Mouse (Mus musculus): ENCODE measurements around the gene Ticam1. TPM values are rescaled to one million over a fixed set of nuclear protein-coding genes. Genes with fewer than 3 reads are reported as not detected.
"Not testable (repeated sequence)": the region's sequence is repeated elsewhere in the genome, so short reads cannot be mapped to it uniquely, and the experiment has no call there.

Gene Ticam1
- polyA plus RNA-seq, 1 experiment from 2014 or later = 8.1 TPM

GRCm38 (mm10) chr17:56262645-56263094 is 13.9 kb downstream of the Ticam1 start:
- Histone ChIP-seq H3K9me3 (ENCODE audit: control insufficient read depth, low read length) (no peaks in the 10 kb centered on the region), H3K27me3 (replicated peaks; ENCODE audit: control insufficient read depth, insufficient read depth, low read length) (no peaks in the 10 kb centered on the region), H3K36me3 (ENCODE audit: control insufficient read depth, insufficient read depth, low read length) (peaks cover 49% of the 10 kb centered on the region), H3K4me2 (ENCODE audit: low read depth, low read length) (no peak overlapping the region), H3K27ac (replicated peaks; ENCODE audit: low read depth, low read length) (no peak overlapping the region), H3K9ac (ENCODE audit: low read depth, low read length) (no peak overlapping the region), H3K4me1 (ENCODE audit: control insufficient read depth, insufficient read depth, low read length) (peaks cover 4% of the 10 kb centered on the region; the same call in 1 of the 2 replicates), H3K4me3 (ENCODE audit: low read depth, low read length) (no peak overlapping the region)
- no peak for DNase-seq (ENCODE audit: low spot score)
- WGBS = 89% methylated on average over 3 of the region's 3 CpGs
- ATAC-seq (ENCODE audit: low read depth) = no peak

- Histone ChIP-seq H3K4me1 (ENCODE audit: control insufficient read depth, insufficient read depth, low read length) (peaks cover 4% of the 10 kb centered on the region; the same call in 1 of the 2 replicates), H3K9ac (ENCODE audit: low read depth, low read length) (no peak overlapping the region; the same call in 1 of the 2 replicates)
- 66% methylated on average over 3 of the region's 3 CpGs for WGBS
Observed at GRCm38 (mm10) chr17:56261166-56261565, 15.4 kb downstream of the Ticam1 start.

DNA sequence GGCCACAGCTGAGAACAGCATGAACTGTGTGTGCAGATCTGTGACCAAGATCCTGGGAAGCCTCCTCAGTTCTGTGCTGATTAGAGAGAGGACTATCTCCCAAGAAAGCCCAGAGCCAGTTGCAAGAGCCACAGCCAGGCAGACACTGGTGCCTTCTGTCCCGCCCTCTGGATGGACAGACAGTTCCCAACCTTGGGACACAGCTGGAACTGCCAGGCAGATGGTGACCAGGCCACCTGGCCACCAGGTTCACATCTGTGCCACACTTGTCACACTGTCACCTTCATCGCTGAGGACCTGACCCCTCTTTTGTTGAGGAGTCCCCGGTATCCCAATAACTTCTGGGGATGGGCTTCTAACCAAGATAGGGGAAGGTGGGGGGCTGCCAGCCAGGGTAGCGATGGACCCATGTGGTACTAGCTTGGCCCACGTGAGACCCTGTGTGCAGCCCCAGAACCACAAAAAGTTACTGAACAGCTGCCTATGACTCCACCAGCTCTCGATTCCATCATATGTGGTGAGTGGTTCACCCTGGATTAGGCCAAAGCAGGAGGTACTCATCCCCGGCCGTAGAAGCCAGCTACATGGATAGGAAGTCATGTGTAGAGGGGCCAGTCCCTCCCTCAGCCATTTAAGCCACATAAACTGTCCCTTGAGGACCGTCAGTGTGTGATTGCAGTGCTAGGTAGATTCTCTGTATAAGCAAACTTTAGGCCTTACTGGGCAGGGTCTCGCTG is 17.1 kb downstream of the Ticam1 start:
- Histone ChIP-seq H3K9me3 (ENCODE audit: control insufficient read depth, low read length) (no peaks in the 10 kb centered on the region), H3K4me1 (ENCODE audit: control insufficient read depth, insufficient read depth, low read length) (peaks cover 4% of the 10 kb centered on the region; the same call in 1 of the 2 replicates), H3K4me2 (ENCODE audit: low read depth, low read length) (peak overlapping the region; percentile 18; the same call in 1 of the 2 replicates), H3K36me3 (ENCODE audit: control insufficient read depth, insufficient read depth, low read length) (peaks cover 49% of the 10 kb centered on the region), H3K27ac (replicated peaks; ENCODE audit: low read depth, low read length) (no peak overlapping the region), H3K4me3 (ENCODE audit: low read depth, low read length) (no peak overlapping the region), H3K27me3 (replicated peaks; ENCODE audit: control insufficient read depth, insufficient read depth, low read length) (no peaks in the 10 kb centered on the region), H3K9ac (ENCODE audit: low read depth, low read length) (peak overlapping the region; percentile 20; the same call in 1 of the 2 replicates)
- DNase-seq (ENCODE audit: low spot score) = no peak
- 88% methylated on average over 9 of the region's 10 CpGs for WGBS
- no peak for ATAC-seq (ENCODE audit: low read depth)

More at GRCm38 (mm10) chr17:56261166-56261565, 15.4 kb downstream of the Ticam1 start:
- DNase-seq (ENCODE audit: low spot score) (peak; percentile 61), ATAC-seq (ENCODE audit: low read depth) (no peak)
- Histone ChIP-seq H3K36me3 (ENCODE audit: control insufficient read depth, insufficient read depth, low read length) (peaks cover 49% of the 10 kb centered on the region), H3K27me3 (replicated peaks; ENCODE audit: control insufficient read depth, insufficient read depth, low read length) (no peaks in the 10 kb centered on the region), H3K27ac (replicated peaks; ENCODE audit: low read depth, low read length) (0 out of 2 replicates have a peak overlapping the region, but pooled peaks have one; percentile 1), H3K4me3 (ENCODE audit: low read depth, low read length) (no peak overlapping the region), H3K9me3 (ENCODE audit: control insufficient read depth, low read length) (no peaks in the 10 kb centered on the region), H3K4me2 (ENCODE audit: low read depth, low read length) (no peak overlapping the region)

DNA sequence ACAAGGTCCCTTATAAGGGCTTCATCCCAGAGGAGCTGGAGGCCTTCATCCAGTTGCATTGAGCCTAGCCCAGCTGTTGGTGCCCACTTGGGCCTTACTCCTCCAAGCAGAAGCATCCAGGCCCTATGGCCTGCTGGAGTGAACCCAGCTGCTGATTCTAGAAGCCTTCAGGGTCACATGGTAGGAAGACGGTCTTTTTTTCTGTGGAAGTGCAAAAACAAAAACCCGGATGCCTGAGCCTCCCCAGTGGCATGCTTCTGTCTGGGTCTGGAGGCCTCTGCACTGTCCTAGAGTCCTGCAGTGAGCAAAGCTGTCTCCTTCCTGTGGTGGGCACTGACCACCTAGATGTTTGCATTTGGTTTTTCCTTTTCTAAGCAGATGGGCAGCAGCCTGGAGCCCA is 17.8 kb downstream of the Ticam1 start:
- DNase-seq (ENCODE audit: low spot score); H3K27ac ChIP-seq (replicated peaks; ENCODE audit: low read depth, low read length); H3K4me3 ChIP-seq (ENCODE audit: low read depth, low read length); H3K4me1 ChIP-seq (ENCODE audit: control insufficient read depth, insufficient read depth, low read length); H3K9ac ChIP-seq (ENCODE audit: low read depth, low read length); ATAC-seq (ENCODE audit: low read depth); H3K27me3 ChIP-seq (replicated peaks; ENCODE audit: control insufficient read depth, insufficient read depth, low read length); H3K9me3 ChIP-seq (ENCODE audit: control insufficient read depth, low read length): not testable (repeated sequence)
- 60% methylated on average over 2 of the region's 2 CpGs for WGBS
- H3K36me3 ChIP-seq (ENCODE audit: control insufficient read depth, insufficient read depth, low read length) = peaks cover 49% of the 10 kb centered on the region
- 0 out of 2 replicates have a peak overlapping the region, but pooled peaks have one; percentile 18 for H3K4me2 ChIP-seq (ENCODE audit: low read depth, low read length)

DNA sequence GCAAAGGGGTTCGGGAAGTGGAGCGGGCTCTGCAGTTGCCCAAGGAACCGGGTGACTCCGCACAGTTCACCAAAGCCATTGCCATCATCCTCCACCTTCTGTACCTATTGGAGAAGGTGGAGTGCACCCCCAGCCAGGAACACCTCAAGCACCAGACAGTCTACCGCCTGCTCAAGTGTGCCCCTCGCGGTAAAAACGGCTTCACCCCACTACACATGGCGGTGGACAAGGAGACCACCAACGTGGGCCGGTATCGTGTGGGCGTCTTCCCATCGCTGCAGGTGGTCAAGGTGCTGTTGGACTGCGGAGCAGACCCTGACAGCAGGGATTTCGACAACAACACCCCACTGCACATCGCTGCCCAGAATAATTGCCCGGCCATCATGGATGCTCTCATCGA is 18.3 kb downstream of the Ticam1 start:
- DNase-seq (ENCODE audit: low spot score); H3K27ac ChIP-seq (replicated peaks; ENCODE audit: low read depth, low read length); H3K9ac ChIP-seq (ENCODE audit: low read depth, low read length); H3K27me3 ChIP-seq (replicated peaks; ENCODE audit: control insufficient read depth, insufficient read depth, low read length); H3K4me3 ChIP-seq (ENCODE audit: low read depth, low read length); H3K9me3 ChIP-seq (ENCODE audit: control insufficient read depth, low read length); ATAC-seq (ENCODE audit: low read depth); H3K4me1 ChIP-seq (ENCODE audit: control insufficient read depth, insufficient read depth, low read length): not testable (repeated sequence)
- 0 out of 2 replicates have a peak overlapping the region, but pooled peaks have one; percentile 89 for H3K4me2 ChIP-seq (ENCODE audit: low read depth, low read length)
- peaks cover 48% of the 10 kb centered on the region for H3K36me3 ChIP-seq (ENCODE audit: control insufficient read depth, insufficient read depth, low read length)
- 94% methylated on average over 19 of the region's 19 CpGs for WGBS

GRCm38 (mm10) chr17:56257181-56257894 is 19.2 kb downstream of the Ticam1 start:
- DNase-seq (ENCODE audit: low spot score) = no peak
- no peaks in the 10 kb centered on the region for H3K9me3 ChIP-seq (ENCODE audit: control insufficient read depth, low read length)
- peak overlapping the region; percentile 89 for H3K4me2 ChIP-seq (ENCODE audit: low read depth, low read length)
- peak overlapping the region; percentile 70; the same call in 1 of the 2 replicates for H3K27ac ChIP-seq (replicated peaks; ENCODE audit: low read depth, low read length)
- ATAC-seq (ENCODE audit: low read depth) = no peak
- H3K36me3 ChIP-seq (ENCODE audit: control insufficient read depth, insufficient read depth, low read length) = peaks cover 39% of the 10 kb centered on the region
- no peaks in the 10 kb centered on the region for H3K27me3 ChIP-seq (replicated peaks; ENCODE audit: control insufficient read depth, insufficient read depth, low read length)
- WGBS = 25% methylated on average over 21 of the region's 58 CpGs
- peak overlapping the region; percentile 70 for H3K9ac ChIP-seq (ENCODE audit: low read depth, low read length)
- peak overlapping the region; percentile 65 for H3K4me3 ChIP-seq (ENCODE audit: low read depth, low read length)
- peaks cover 4% of the 10 kb centered on the region; the same call in 1 of the 2 replicates for H3K4me1 ChIP-seq (ENCODE audit: control insufficient read depth, insufficient read depth, low read length)

- ATAC-seq (ENCODE audit: low read depth) (peak; percentile 93), DNase-seq (ENCODE audit: low spot score) (peak; percentile 100)
- H3K4me1 ChIP-seq (ENCODE audit: control insufficient read depth, insufficient read depth, low read length) = peaks cover 4% of the 10 kb centered on the region; the same call in 1 of the 2 replicates
- H3K27me3 ChIP-seq (replicated peaks; ENCODE audit: control insufficient read depth, insufficient read depth, low read length) = no peaks in the 10 kb centered on the region
- peak within 1 kb of the TSS; percentile 70 for H3K9ac ChIP-seq (ENCODE audit: low read depth, low read length)
- peak within 1 kb of the TSS; percentile 89 for H3K4me2 ChIP-seq (ENCODE audit: low read depth, low read length)
- peaks cover 30% of the 10 kb centered on the region for H3K36me3 ChIP-seq (ENCODE audit: control insufficient read depth, insufficient read depth, low read length)
- under 1% methylated on average over 28 of the region's 28 CpGs for WGBS
- H3K27ac ChIP-seq (replicated peaks; ENCODE audit: low read depth, low read length) = peak within 1 kb of the TSS; percentile 95
- H3K4me3 ChIP-seq (ENCODE audit: low read depth, low read length) = peak within 1 kb of the TSS; percentile 65
- H3K9me3 ChIP-seq (ENCODE audit: control insufficient read depth, low read length) = no peaks in the 10 kb centered on the region
Observed at GRCm38 (mm10) chr17:56256239-56256881, 20.2 kb downstream of the Ticam1 start, which contains the start of gene Fem1a. Gene Fem1a, plus strand, starts transcription at chr17:56256810.

- H3K9me3 ChIP-seq (ENCODE audit: control insufficient read depth, low read length) = no peaks in the 10 kb centered on the region
- H3K27ac ChIP-seq (replicated peaks; ENCODE audit: low read depth, low read length) = peak overlapping the region; percentile 95
- ATAC-seq (ENCODE audit: low read depth) (peak; percentile 94), DNase-seq (ENCODE audit: low spot score) (peak; percentile 99)
- H3K36me3 ChIP-seq (ENCODE audit: control insufficient read depth, insufficient read depth, low read length) = peaks cover 25% of the 10 kb centered on the region
- peak overlapping the region; percentile 55 for H3K9ac ChIP-seq (ENCODE audit: low read depth, low read length)
- peak overlapping the region; percentile 65 for H3K4me3 ChIP-seq (ENCODE audit: low read depth, low read length)
- under 1% methylated on average over 32 of the region's 32 CpGs for WGBS
- H3K27me3 ChIP-seq (replicated peaks; ENCODE audit: control insufficient read depth, insufficient read depth, low read length) = no peaks in the 10 kb centered on the region
- H3K4me2 ChIP-seq (ENCODE audit: low read depth, low read length) = peak overlapping the region; percentile 89
- H3K4me1 ChIP-seq (ENCODE audit: control insufficient read depth, insufficient read depth, low read length) = peaks cover 4% of the 10 kb centered on the region; the same call in 1 of the 2 replicates
Observed at GRCm38 (mm10) chr17:56255863-56256238, 20.7 kb downstream of the Ticam1 start.

All from embryonic facial prominence, embryonic 14.5 days (tissue).